Mouse (Mus musculus): ENCODE data around the gene Slc22a15. TPM values are rescaled to one million over a fixed set of nuclear protein-coding genes. Genes with fewer than 3 reads are reported as not detected.
A peak's percentile ranks its signal among the peaks of the same experiment; 100 is the strongest.

Slc22a15 gene
- 4.8 and 5.5 TPM in 2 replicates for polyA plus RNA-seq (2015; fragmentation: Nextera tagmentation; extraction: Ambion mirVana)

DNA sequence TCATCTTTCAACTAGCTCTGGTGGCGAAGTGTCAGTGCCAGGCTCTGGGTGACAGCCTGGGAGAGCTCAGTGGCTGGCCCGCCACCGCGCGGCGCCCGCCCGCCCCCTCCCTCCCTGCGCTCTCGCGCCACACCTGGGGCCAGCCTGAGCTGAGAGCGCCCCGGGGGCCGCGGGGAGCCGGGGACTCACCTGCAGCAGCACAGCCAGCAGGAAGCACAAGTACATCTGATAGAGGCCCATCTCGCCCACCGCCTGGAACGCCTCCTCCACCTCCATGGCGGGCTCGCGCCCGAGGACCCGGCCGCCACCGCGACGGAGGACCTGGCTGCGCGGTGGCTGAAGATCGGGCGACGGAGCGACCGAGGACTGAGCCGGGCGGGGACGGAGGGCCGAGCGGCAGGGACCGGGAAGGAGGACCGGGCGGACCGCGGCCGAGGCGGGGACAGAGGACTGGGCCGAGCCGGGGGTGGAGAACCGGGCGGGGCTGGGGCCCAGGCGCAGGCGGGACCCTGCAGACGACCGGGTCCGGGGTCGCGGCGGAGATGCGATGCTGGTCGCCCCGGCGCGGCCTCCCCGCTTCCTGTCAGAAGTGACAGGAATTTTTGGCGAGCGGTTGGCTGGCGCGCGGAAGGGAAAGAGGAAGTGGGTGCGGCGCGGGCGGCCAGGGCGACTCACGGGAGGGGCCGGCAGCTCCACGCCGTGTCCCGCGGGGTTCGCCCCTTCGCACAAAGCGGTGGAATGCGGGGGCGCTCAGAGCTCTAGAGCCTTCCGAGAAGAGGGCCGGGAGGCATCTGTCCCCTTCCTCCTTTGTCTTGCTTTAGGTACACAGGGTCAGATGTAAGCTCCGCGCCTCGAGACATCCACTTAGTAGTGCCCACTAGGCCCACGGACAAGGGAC, at the start of gene Slc22a15:
Gene Slc22a15, minus strand, starts transcription at position 611 of the 898 bp plus-strand sequence.
- peak within 1 kb of the TSS; percentile 94 for H3K27ac ChIP-seq
- WGBS: under 1% methylated on average over 81 of the region's 92 CpGs
- H3K4me1 ChIP-seq: peaks cover 21% of the 10 kb centered on the region
- peak within 1 kb of the TSS; percentile 97 for H3K9ac ChIP-seq
- ATAC-seq: peak; percentile 85
- no peaks in the 10 kb centered on the region for H3K27me3 ChIP-seq
- H3K9me3 ChIP-seq (replicated peaks): no peaks in the 10 kb centered on the region
- H3K36me3 ChIP-seq (ENCODE audit: poor library complexity, severe bottlenecking): no peaks in the 10 kb centered on the region
- peak within 1 kb of the TSS; percentile 81 for H3K4me3 ChIP-seq
- H3K4me2 ChIP-seq: peak within 1 kb of the TSS; percentile 81

DNA sequence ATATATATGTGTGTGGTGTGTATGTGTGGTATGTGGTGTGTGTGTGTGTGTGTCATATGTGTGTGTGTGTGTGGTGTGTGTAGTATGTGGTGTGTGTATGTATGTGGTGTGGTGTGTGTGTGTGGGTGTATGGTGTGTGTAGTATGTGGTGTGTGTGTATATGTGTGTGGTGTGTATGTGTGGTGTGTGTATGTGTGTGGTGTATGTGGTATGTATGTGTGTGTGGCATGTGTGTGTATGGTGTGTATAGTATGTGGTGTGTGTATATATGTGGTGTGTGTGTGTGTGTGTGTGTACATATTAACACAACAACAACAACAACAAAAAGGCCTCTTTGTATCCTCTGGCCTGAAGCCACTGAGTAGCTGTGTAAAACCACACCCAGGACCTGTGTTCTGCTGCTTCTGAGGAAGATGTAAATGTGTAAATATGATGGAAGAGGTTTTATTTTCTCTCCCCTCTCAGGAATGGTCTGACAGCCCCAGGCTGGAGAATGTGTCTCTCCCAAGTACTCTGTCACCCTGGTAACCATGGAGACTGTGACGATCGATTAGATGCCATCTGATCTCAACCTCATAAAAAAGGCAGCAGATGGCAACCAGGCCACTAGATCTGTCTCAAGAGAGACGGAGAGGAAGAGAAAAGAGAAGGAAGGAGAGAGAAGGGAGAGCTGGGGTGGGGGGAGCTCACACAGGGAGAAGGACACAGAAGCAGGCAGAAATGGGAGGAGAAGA, 42.7 kb upstream of the Slc22a15 start:
- Histone ChIP-seq H3K4me2 (no peak overlapping the region), H3K27ac (peak overlapping the region; percentile 31; the same call in 1 of the 2 replicates), H3K36me3 (ENCODE audit: poor library complexity, severe bottlenecking) (no peaks in the 10 kb centered on the region), H3K4me1 (peaks cover 30% of the 10 kb centered on the region), H3K4me3 (no peak overlapping the region), H3K9me3 (replicated peaks) (no peaks in the 10 kb centered on the region), H3K27me3 (0 out of 2 replicates have a peak, but pooled peaks cover 6% of the 10 kb centered on the region), H3K9ac (no peak overlapping the region)
- ATAC-seq: peak; percentile 67
- WGBS: 42% methylated on average over 3 of the region's 3 CpGs

DNA sequence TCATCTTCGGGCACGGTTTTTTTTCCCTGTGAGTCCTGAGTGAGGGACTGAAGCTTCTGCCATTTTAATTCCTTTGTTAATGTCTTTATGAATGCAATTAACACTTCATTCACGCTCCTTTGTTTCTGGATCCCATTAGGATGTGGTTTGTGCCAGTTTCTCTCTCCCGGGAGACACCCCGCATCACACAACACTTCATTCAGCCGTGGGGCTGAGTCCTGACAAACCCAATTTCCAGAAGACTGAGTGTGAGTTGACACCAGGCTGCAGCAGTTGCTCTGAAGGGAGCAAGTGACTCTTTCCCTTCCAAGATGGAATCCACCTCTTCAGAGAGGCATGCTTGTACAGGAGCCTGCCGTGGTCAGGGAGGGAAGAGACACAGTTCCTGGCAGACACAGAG, 40.1 kb upstream of the Slc22a15 start:
- no peak overlapping the region for H3K9ac ChIP-seq
- WGBS: 27% methylated on average over 7 of the region's 7 CpGs
- H3K4me2 ChIP-seq: no peak overlapping the region
- ATAC-seq: no peak
- H3K27me3 ChIP-seq: 0 out of 2 replicates have a peak, but pooled peaks cover 6% of the 10 kb centered on the region
- H3K9me3 ChIP-seq (replicated peaks): no peaks in the 10 kb centered on the region
- H3K27ac ChIP-seq: peak overlapping the region; percentile 40; the same call in 1 of the 2 replicates
- peaks cover 36% of the 10 kb centered on the region for H3K4me1 ChIP-seq
- no peak overlapping the region for H3K4me3 ChIP-seq
- no peaks in the 10 kb centered on the region for H3K36me3 ChIP-seq (ENCODE audit: poor library complexity, severe bottlenecking)

DNA sequence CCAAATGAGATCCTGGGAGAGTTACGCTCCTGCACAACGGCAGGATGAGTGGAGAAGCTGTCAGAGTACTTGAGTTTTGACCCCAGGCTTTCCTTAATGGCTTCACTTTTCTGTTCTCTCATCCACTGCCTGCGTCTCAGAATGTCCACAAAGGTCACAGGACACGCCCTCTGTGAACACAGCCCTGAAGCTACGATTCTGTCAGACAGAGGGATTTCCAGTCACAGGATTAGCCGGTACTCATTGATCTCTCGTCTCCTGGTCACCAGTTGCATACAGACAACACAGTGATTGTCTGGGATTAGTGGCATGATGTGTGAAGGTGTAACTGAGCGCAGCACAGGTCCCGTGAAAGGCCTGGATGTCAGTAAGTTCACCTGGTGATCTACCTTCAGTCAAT, 39.2 kb upstream of the Slc22a15 start:
- H3K4me3 ChIP-seq: no peak overlapping the region
- 0 out of 2 replicates have a peak, but pooled peaks cover 6% of the 10 kb centered on the region for H3K27me3 ChIP-seq
- no peak for ATAC-seq
- H3K4me2 ChIP-seq: no peak overlapping the region
- no peak overlapping the region for H3K9ac ChIP-seq
- H3K27ac ChIP-seq: no peak overlapping the region
- 23% methylated on average over 9 of the region's 9 CpGs for WGBS
- H3K36me3 ChIP-seq (ENCODE audit: poor library complexity, severe bottlenecking): no peaks in the 10 kb centered on the region
- peaks cover 39% of the 10 kb centered on the region for H3K4me1 ChIP-seq
- no peaks in the 10 kb centered on the region for H3K9me3 ChIP-seq (replicated peaks)

DNA sequence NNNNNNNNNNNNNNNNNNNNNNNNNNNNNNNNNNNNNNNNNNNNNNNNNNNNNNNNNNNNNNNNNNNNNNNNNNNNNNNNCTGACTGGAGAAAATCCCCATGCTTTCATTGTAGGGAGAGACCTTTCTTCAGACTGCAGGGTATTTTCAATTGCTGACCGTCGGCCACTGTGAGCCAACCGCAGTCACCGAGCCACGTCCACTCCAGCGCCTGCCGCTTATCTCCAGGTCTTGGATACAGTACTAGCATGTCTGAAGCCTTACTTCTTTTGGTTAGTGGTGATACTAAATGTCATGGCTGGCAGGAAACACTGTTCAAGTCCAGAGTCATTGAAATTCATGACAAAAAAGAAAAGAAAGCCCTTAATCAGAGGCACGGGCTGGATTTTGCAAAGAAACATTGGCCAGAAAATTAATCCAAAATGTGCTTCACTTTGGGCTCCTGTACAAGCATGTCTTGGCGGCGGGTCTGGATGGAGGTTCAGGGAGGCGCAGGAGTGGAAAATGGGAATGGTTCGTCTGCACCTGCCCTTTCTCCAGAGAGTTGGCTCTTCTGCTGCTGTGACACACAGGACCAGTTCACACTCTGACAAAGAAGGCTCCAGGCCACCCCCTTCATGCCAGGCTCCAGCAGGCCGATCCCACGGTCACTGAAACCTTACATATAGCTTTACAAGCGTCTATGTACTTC, 37.0 kb upstream of the Slc22a15 start:
- H3K27me3 ChIP-seq: peaks cover 6% of the 10 kb centered on the region; the same call in 1 of the 2 replicates
- ATAC-seq: no peak
- H3K4me3 ChIP-seq: no peak overlapping the region
- no peak overlapping the region for H3K4me2 ChIP-seq
- H3K27ac ChIP-seq: no peak overlapping the region
- no peaks in the 10 kb centered on the region for H3K9me3 ChIP-seq (replicated peaks)
- no peak overlapping the region for H3K9ac ChIP-seq
- 88% methylated on average over 15 of the region's 15 CpGs for WGBS
- H3K36me3 ChIP-seq (ENCODE audit: poor library complexity, severe bottlenecking): no peaks in the 10 kb centered on the region
- H3K4me1 ChIP-seq: peaks cover 26% of the 10 kb centered on the region

DNA sequence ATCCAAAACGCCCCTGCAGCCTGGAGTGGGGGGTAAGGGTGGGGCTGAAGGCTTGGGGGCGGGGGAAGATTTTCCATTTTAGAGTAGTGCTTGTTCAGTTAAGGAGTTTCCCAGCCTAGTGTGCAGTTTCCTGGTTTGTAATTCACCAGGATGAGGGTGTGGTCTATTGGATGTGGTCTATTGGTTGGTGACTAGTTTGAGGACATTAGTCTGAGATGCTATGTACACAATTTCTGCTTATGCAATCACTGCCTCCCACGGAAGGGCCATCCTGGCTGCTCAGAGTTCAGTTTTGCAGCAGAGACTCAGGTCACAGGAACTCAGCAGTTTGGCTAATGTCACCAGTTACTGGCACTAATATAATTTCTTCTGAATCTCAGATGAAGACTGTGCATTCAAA, 33.8 kb upstream of the Slc22a15 start:
- Histone ChIP-seq H3K4me1 (peaks cover 9% of the 10 kb centered on the region), H3K27ac (no peak overlapping the region), H3K4me2 (no peak overlapping the region), H3K9me3 (replicated peaks) (no peaks in the 10 kb centered on the region), H3K27me3 (peaks cover 2% of the 10 kb centered on the region; the same call in 1 of the 2 replicates), H3K9ac (no peak overlapping the region), H3K4me3 (no peak overlapping the region), H3K36me3 (ENCODE audit: poor library complexity, severe bottlenecking) (no peaks in the 10 kb centered on the region)
- WGBS: 76% methylated on average over 3 of the region's 3 CpGs
- ATAC-seq: no peak

DNA sequence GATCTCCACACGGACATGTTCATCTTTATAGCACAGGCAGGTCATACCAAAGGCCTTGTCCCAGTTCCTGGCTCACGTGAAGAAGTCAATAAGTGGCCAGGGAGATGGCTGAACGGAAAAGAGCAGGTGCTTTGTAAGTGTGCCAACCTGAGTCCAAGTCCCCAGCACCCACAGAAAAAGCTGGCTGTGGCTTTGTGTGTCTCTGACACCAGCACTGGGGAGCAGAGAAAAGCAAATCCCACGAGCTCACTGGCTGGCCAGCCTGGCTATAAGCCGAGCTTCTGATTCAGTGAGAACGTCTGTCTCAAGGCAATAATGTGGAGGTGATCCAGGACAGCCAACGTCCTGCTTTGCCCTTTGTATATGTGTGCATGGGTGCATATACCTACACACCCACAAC, 29.3 kb upstream of the Slc22a15 start:
- no peak overlapping the region for H3K4me2 ChIP-seq
- H3K9me3 ChIP-seq (replicated peaks): no peaks in the 10 kb centered on the region
- H3K9ac ChIP-seq: no peak overlapping the region
- H3K4me1 ChIP-seq: no peaks in the 10 kb centered on the region
- no peaks in the 10 kb centered on the region for H3K36me3 ChIP-seq (ENCODE audit: poor library complexity, severe bottlenecking)
- 64% methylated on average over 7 of the region's 7 CpGs for WGBS
- H3K4me3 ChIP-seq: no peak overlapping the region
- ATAC-seq: no peak
- no peaks in the 10 kb centered on the region; the same call in 1 of the 2 replicates for H3K27me3 ChIP-seq
- no peak overlapping the region for H3K27ac ChIP-seq

DNA sequence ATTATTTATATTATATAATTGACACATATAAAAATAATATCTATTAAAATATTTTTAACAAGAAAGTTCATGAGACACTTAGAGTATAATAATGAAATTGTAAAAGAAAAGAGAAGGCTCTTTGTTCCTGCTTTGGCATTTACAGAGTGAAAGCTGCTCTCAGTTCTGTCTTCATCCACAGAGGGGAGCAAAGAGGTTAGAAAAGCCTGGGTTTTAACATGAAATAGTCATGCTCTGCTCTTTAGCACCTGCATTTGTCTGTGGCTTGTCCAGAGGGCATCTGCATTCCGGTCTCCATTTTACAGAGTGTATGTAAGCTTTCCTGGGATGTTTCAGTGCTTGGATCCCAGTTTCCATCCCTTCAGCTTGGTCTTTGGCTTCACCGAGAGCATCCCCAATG, 28.3 kb upstream of the Slc22a15 start:
- ATAC-seq: peak; percentile 43; the same call in 1 of the 2 replicates
- Histone ChIP-seq H3K36me3 (ENCODE audit: poor library complexity, severe bottlenecking) (no peaks in the 10 kb centered on the region), H3K4me3 (no peak overlapping the region), H3K4me2 (no peak overlapping the region), H3K27ac (no peak overlapping the region), H3K4me1 (no peaks in the 10 kb centered on the region), H3K27me3 (no peaks in the 10 kb centered on the region; the same call in 1 of the 2 replicates), H3K9me3 (replicated peaks) (no peaks in the 10 kb centered on the region), H3K9ac (no peak overlapping the region)
- WGBS: 82% methylated on average over 2 of the region's 2 CpGs

DNA sequence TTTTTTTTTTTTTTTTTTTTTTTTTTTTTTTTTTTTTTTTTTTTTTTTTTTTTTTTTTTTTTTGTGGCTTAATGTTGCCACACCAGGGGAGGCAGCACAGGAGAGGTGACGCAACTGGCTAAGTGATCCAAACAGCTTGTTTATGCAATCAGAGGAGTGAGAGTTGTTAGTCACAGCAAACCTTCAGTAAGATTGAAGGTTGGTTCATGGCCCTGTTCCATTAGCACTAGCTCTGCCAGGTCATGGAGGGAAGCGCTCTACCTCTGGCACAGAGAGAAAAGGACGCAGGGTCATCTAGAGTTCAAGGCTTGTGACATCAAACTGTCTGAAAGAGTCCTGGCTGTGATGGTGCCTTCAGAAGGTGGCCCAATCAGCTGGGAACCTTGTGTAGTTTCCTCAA, 24.3 kb upstream of the Slc22a15 start:
- ATAC-seq: no peak
- no peak overlapping the region for H3K4me3 ChIP-seq

DNA sequence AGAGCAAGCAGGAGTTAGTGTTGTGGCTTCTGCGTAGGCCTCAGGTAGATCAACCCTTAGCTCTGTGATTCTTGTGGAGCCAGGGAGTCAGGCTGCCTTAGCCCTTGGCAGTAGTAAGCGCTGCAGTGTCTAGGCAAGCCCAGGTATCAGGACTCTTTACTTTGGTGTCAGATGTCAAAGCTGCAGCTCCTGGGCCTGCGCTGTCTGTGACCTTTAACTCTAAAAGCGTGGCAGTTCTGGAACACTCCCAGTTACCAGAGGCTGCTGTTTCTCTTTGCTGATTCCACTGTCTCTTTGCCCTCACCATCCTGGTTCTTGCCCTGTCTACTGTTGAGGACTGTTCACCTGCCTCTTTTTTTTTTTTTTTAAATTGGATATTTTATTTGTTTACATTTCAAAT, 23.0 kb upstream of the Slc22a15 start:
- Histone ChIP-seq H3K4me3 (no peak overlapping the region), H3K27ac (no peak overlapping the region), H3K36me3 (ENCODE audit: poor library complexity, severe bottlenecking) (no peaks in the 10 kb centered on the region), H3K9ac (no peak overlapping the region), H3K9me3 (replicated peaks) (0 out of 2 replicates have a peak, but pooled peaks cover 4% of the 10 kb centered on the region), H3K4me1 (no peaks in the 10 kb centered on the region), H3K27me3 (no peaks in the 10 kb centered on the region), H3K4me2 (no peak overlapping the region)
- no peak for ATAC-seq
- WGBS: 80% methylated on average over 4 of the region's 4 CpGs

More for the DNA sequence above, 24.3 kb upstream of the Slc22a15 start:
- Histone ChIP-seq H3K9me3 (replicated peaks) (no peaks in the 10 kb centered on the region), H3K36me3 (ENCODE audit: poor library complexity, severe bottlenecking) (no peaks in the 10 kb centered on the region), H3K27ac (no peak overlapping the region), H3K27me3 (no peaks in the 10 kb centered on the region), H3K4me2 (no peak overlapping the region), H3K4me1 (no peaks in the 10 kb centered on the region), H3K9ac (no peak overlapping the region)
- WGBS: 84% methylated on average over 3 of the region's 3 CpGs

DNA sequence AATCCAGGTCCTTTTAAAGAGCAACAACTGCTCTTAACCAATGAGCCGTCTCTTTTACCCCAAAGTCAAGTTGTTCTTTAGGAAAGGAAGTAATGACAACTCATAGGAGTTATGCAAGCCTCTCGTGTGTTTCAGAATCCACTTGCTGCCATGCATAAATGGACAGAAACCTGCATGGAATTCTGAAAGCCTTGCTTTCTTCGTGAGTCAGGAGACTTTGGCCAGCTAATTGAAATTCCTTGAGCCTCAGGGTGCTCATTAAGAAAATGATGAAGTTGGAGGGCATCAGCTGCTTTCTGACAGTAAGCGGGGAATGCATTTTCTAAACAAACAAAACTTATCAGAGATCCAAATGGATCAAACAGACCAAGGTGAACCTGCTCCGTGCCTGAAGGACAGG, 21.0 kb upstream of the Slc22a15 start:
- Histone ChIP-seq H3K4me2 (no peak overlapping the region), H3K9ac (no peak overlapping the region), H3K4me1 (no peaks in the 10 kb centered on the region), H3K36me3 (ENCODE audit: poor library complexity, severe bottlenecking) (no peaks in the 10 kb centered on the region), H3K27me3 (no peaks in the 10 kb centered on the region), H3K9me3 (replicated peaks) (0 out of 2 replicates have a peak, but pooled peaks cover 4% of the 10 kb centered on the region), H3K27ac (no peak overlapping the region), H3K4me3 (no peak overlapping the region)
- 57% methylated on average over 5 of the region's 5 CpGs for WGBS
- ATAC-seq: no peak

Data from forebrain, embryonic 13.5 days (tissue).